ENCODE assay signal across 9 mouse cellular contexts in genomic region chr1:132346134-132346851, GRCm38 (mm10). TPM values are rescaled to one million over a fixed set of nuclear protein-coding genes. Genes with fewer than 3 reads are reported as not detected.
DNase-seq lines count a peak whose midpoint lies in the region; ATAC-seq and TF ChIP-seq lines count a peak whose summit lies in the region.
"Had no signal": no experiment of that assay in that cellular context is flagged by ENCODE, and none has a peak within 500 bp of the region (broad histone marks: within the 10 kb centered on the region; RNA-seq: fewer than 3 reads in every experiment).

No protein-coding gene starts in this region.

- H3K27ac ChIP-seq in heart, embryonic 11.5 days (ENCODE audit: low read depth, low read length) = no peak overlapping the region
- peak overlapping the region; percentile 86 for H3K27ac ChIP-seq in heart, postnatal 0 days (ENCODE audit: low read depth)
- peak overlapping the region; percentile 43; the same call in 1 of the 2 replicates for H3K27ac ChIP-seq in liver, embryonic 12.5 days
- no peak overlapping the region for H3K27ac ChIP-seq in cerebellum, adult 2 months (ENCODE audit: insufficient read depth, low read length)
- H3K27ac ChIP-seq: limb, embryonic 12.5 days had no signal

- peaks cover 14% of the 10 kb centered on the region for H3K4me1 ChIP-seq in heart, embryonic 11.5 days (ENCODE audit: control insufficient read depth, insufficient read depth, low read length)
- H3K4me1 ChIP-seq in heart, postnatal 0 days (ENCODE audit: control insufficient read depth, insufficient read depth) = peaks cover 19% of the 10 kb centered on the region; the same call in 1 of the 2 replicates
- H3K4me1 ChIP-seq in liver, embryonic 12.5 days = peaks cover 23% of the 10 kb centered on the region
- no peaks in the 10 kb centered on the region for H3K4me1 ChIP-seq in cerebellum, adult 2 months (ENCODE audit: control insufficient read depth, insufficient read depth, low read length)
- H3K4me1 ChIP-seq: limb, embryonic 12.5 days had no signal

- CTCF ChIA-PET in Patski (lab: Charles Lee) = interaction anchor here (1.3 kb wide), 1 partner anchor 9 kb away, joined by 3 read pairs; no protein-coding TSS in a partner anchor

- H3K4me3 ChIP-seq in heart, embryonic 11.5 days (ENCODE audit: low read depth, low read length) = no peak overlapping the region
- H3K4me3 ChIP-seq in heart, postnatal 0 days (ENCODE audit: low read depth, low read length) = no peak overlapping the region
- no peak overlapping the region for H3K4me3 ChIP-seq in liver, embryonic 12.5 days
- H3K4me3 ChIP-seq in cerebellum, adult 2 months (replicated peaks; ENCODE audit: insufficient read depth, low read depth, low read length) = no peak overlapping the region
- H3K4me3 ChIP-seq: limb, embryonic 12.5 days had no signal

- H3K9me3 ChIP-seq in heart, embryonic 11.5 days (replicated peaks; ENCODE audit: control insufficient read depth, low read length) = 0 out of 2 replicates have a peak, but pooled peaks cover 3% of the 10 kb centered on the region
- no peaks in the 10 kb centered on the region; the same call in 1 of the 2 replicates for H3K9me3 ChIP-seq in heart, postnatal 0 days (replicated peaks; ENCODE audit: control insufficient read depth, low read length)
- H3K9me3 ChIP-seq in liver, embryonic 12.5 days (replicated peaks) = peaks cover 8% of the 10 kb centered on the region

- no peak overlapping the region for H3K9ac ChIP-seq in heart, embryonic 11.5 days (ENCODE audit: low read depth, low read length)
- H3K9ac ChIP-seq in heart, postnatal 0 days (replicated peaks; ENCODE audit: low read depth, low read length) = no peak overlapping the region; the same call in 1 of the 2 replicates
- no peak overlapping the region for H3K9ac ChIP-seq in liver, embryonic 12.5 days
- H3K9ac ChIP-seq: limb, embryonic 12.5 days had no signal

- in situ Hi-C loops in Patski (cut with MboI; ENCODE audit: low pct_unique_long_range_greater_than_20kb) = loop anchor here (25.0 kb wide), 1 partner anchor 1209 kb away; the partner anchor contains the start of gene Dyrk3

- TF ChIP-seq POLR2A in cerebellum, adult 2 months (IDR thresholded peaks at IDR 0.05; ENCODE audit: borderline replicate concordance, insufficient read depth, low read length) = no peak

- no peak for TF ChIP-seq CTCF in Patski (IDR thresholded peaks at IDR 0.05)
- TF ChIP-seq CTCF in heart, postnatal 0 days (IDR thresholded peaks at IDR 0.05; ENCODE audit: low read depth) = no peak
- no peak for TF ChIP-seq CTCF in cerebellum, adult 2 months (IDR thresholded peaks at IDR 0.05; ENCODE audit: borderline replicate concordance, insufficient read depth, low read depth, low read length)

- DNase-seq in heart, adult 11 months = peak; percentile 99
- DNase-seq in Patski (ENCODE audit: low read depth, low spot score) = no peak
- peak; percentile 62 for DNase-seq in heart, postnatal 0 days (ENCODE audit: low spot score)
- DNase-seq in layer of hippocampus, adult 9-11 months = no peak
- no peak for DNase-seq in yolk sac, embryonic 10.5 days (ENCODE audit: low spot score)
- no peak for DNase-seq in cerebellum, adult 2 months

- no peaks in the 10 kb centered on the region for H3K27me3 ChIP-seq in heart, embryonic 11.5 days (ENCODE audit: control insufficient read depth, insufficient read depth, low read length)
- no peaks in the 10 kb centered on the region for H3K27me3 ChIP-seq in Patski
- H3K27me3 ChIP-seq in heart, postnatal 0 days (ENCODE audit: control insufficient read depth, insufficient read depth, low read length) = no peaks in the 10 kb centered on the region
- H3K27me3 ChIP-seq in liver, embryonic 12.5 days (replicated peaks) = 0 out of 2 replicates have a peak, but pooled peaks cover 7% of the 10 kb centered on the region
- no peaks in the 10 kb centered on the region for H3K27me3 ChIP-seq in cerebellum, adult 2 months (ENCODE audit: control insufficient read depth, insufficient read depth, low read length)
- H3K27me3 ChIP-seq: limb, embryonic 12.5 days had no signal

- 53% methylated on average over 12 of the region's 12 CpGs for WGBS in heart, embryonic 11.5 days (ENCODE audit: insufficient replicate concordance)
- WGBS in heart, postnatal 0 days = 53% methylated on average over 12 of the region's 12 CpGs
- 63% methylated on average over 12 of the region's 12 CpGs for WGBS in liver, embryonic 12.5 days (ENCODE audit: insufficient replicate concordance)
- WGBS in cerebellum, adult 2 months = 90% methylated on average over 12 of the region's 12 CpGs

- no peak for TF ChIP-seq EP300 in heart, postnatal 0 days (IDR thresholded peaks at IDR 0.05; ENCODE audit: low read depth)

- no peaks in the 10 kb centered on the region for H3K36me3 ChIP-seq in heart, embryonic 11.5 days (ENCODE audit: control insufficient read depth, insufficient read depth, low read length)
- H3K36me3 ChIP-seq in heart, postnatal 0 days (replicated peaks; ENCODE audit: control insufficient read depth, insufficient read depth, low read length) = no peaks in the 10 kb centered on the region
- H3K36me3 ChIP-seq in liver, embryonic 12.5 days = no peaks in the 10 kb centered on the region
- H3K36me3 ChIP-seq: limb, embryonic 12.5 days had no signal

- POLR2A ChIA-PET in Patski (lab: Charles Lee) = interaction anchor here (1.1 to 2.1 kb wide), 2 partner anchors 10 to 32 kb away, joined by 4 to 8 read pairs; no protein-coding TSS in a partner anchor

- no peak; the same call in 1 of the 2 replicates for ATAC-seq in heart, embryonic 11.5 days (replicated peaks; ENCODE audit: insufficient number of reproducible peaks, low FRiP score, low TSS enrichment)
- ATAC-seq in Patski = peak; percentile 55
- peak; percentile 82 for ATAC-seq in heart, postnatal 0 days (ENCODE audit: insufficient read depth, low read depth)
- no peak for ATAC-seq in liver, embryonic 12.5 days

- no peak overlapping the region for H3K4me2 ChIP-seq in heart, embryonic 11.5 days
- no peak overlapping the region for H3K4me2 ChIP-seq in heart, postnatal 0 days (ENCODE audit: low read depth, low read length)
- no peak overlapping the region for H3K4me2 ChIP-seq in liver, embryonic 12.5 days
- H3K4me2 ChIP-seq: limb, embryonic 12.5 days had no signal

RNA-seq across cellular contexts. Expression of gene Nuak2, which starts 30.4 kb away (rescaled TPM):
- polyA plus RNA-seq in heart, embryonic 11.5 days (2014; fragmentation: Nextera tagmentation; extraction: Ambion mirVana) = 2.6 and 3.6 TPM in 2 replicates
- 110 TPM for polyA plus RNA-seq in Patski (2021)
- 0.76 and 2.6 TPM in 2 replicates for total RNA-seq in heart, postnatal 0 days (2014; rRNA removed; ENCODE audit: low replicate concordance)
- 2.0 and 2.2 TPM in 2 replicates for polyA plus RNA-seq in heart, postnatal 0 days (2015; fragmentation: Nextera tagmentation; extraction: Ambion mirVana)
- 1.3 and 1.7 TPM in 2 replicates for polyA plus RNA-seq in liver, embryonic 12.5 days (2016; fragmentation: Nextera tagmentation; extraction: Ambion mirVana)
- 2.9 and 3.3 TPM in 2 replicates for polyA plus RNA-seq in cerebellum, adult 2 months (2012; rRNA removed)

RNA-seq across cellular contexts. Expression of gene Tmcc2, which starts 44.8 kb away (rescaled TPM):
- 10.4 and 14.6 TPM in 2 replicates for polyA plus RNA-seq in heart, embryonic 11.5 days (2014; fragmentation: Nextera tagmentation; extraction: Ambion mirVana)
- polyA plus RNA-seq in Patski (2021) = 12.2 TPM
- 19.9 and 20.4 TPM in 2 replicates for total RNA-seq in heart, postnatal 0 days (2014; rRNA removed; ENCODE audit: low replicate concordance)
- polyA plus RNA-seq in heart, postnatal 0 days (2015; fragmentation: Nextera tagmentation; extraction: Ambion mirVana) = 4.6 and 6.5 TPM in 2 replicates
- 342 and 350 TPM in 2 replicates for polyA plus RNA-seq in liver, embryonic 12.5 days (2016; fragmentation: Nextera tagmentation; extraction: Ambion mirVana)
- polyA plus RNA-seq in cerebellum, adult 2 months (2012; rRNA removed) = 150 and 157 TPM in 2 replicates

RNA-seq across cellular contexts. Expression of gene Klhdc8a, which starts 47.9 kb away (rescaled TPM):
- polyA plus RNA-seq in heart, embryonic 11.5 days (2014; fragmentation: Nextera tagmentation; extraction: Ambion mirVana) = 0.45 and 0.56 TPM in 2 replicates
- polyA plus RNA-seq in Patski (2021) = 141 TPM
- total RNA-seq in heart, postnatal 0 days (2014; rRNA removed; ENCODE audit: low replicate concordance) = 0.12 and 2.3 TPM in 2 replicates
- polyA plus RNA-seq in heart, postnatal 0 days (2015; fragmentation: Nextera tagmentation; extraction: Ambion mirVana) = 0.68 and 0.95 TPM in 2 replicates
- polyA plus RNA-seq in liver, embryonic 12.5 days (2016; fragmentation: Nextera tagmentation; extraction: Ambion mirVana) = 0.06 and 0.07 TPM in 2 replicates
- polyA plus RNA-seq in cerebellum, adult 2 months (2012; rRNA removed) = 25.1 and 29.6 TPM in 2 replicates

Comparison
In these comparisons a context has a peak if more than half of its experiments do, and no peak if none do; other contexts are left out.
1. ATAC-seq: peak in Patski (single experiment) and heart, postnatal 0 days (single experiment); none in heart, embryonic 11.5 days (single experiment) and liver, embryonic 12.5 days (single experiment).
2. H3K27ac ChIP-seq: peak in heart, postnatal 0 days (single experiment) and liver, embryonic 12.5 days (single experiment); none in heart, embryonic 11.5 days (single experiment) and cerebellum, adult 2 months (single experiment).
3. DNase-seq: peak in heart, adult 11 months (single experiment) and heart, postnatal 0 days (single experiment); none in Patski (single experiment), layer of hippocampus, adult 9-11 months (single experiment), yolk sac, embryonic 10.5 days (single experiment) and cerebellum, adult 2 months (0 of 2).
4. RNA of gene Nuak2, which starts 30.4 kb away (polyA plus RNA-seq): 110 TPM in Patski (single experiment); 2.9 to 3.3 TPM in cerebellum, adult 2 months, 2.6 to 3.6 TPM in heart, embryonic 11.5 days, 2.0 to 2.2 TPM in heart, postnatal 0 days and 1.3 to 1.7 TPM in liver, embryonic 12.5 days; every median in the first group is over 10 times any median in the second.
5. RNA of gene Klhdc8a, which starts 47.9 kb away (polyA plus RNA-seq): 141 TPM in Patski (single experiment) and 25.1 to 29.6 TPM in cerebellum, adult 2 months; 0.68 to 0.95 TPM in heart, postnatal 0 days, 0.45 to 0.56 TPM in heart, embryonic 11.5 days and 0.06 to 0.07 TPM in liver, embryonic 12.5 days; every median in the first group is over 10 times any median in the second.